Mouse (Mus musculus) ES-E14 (cell line): ENCODE results near the gene Kremen1. TPM values are rescaled to one million over a fixed set of nuclear protein-coding genes. Genes with fewer than 3 reads are reported as not detected.

ENCODE experiments used
- DNase-seq: peaks from one replicate; pipeline ENCODE4 v3.0.0-alpha.2; 2013; ENCODE audit warnings: low read depth, low spot score
- H3K27ac ChIP-seq: 2 replicates; pipeline ENCODE4 v1.5.1; 2012; ENCODE audit warnings: low read depth, mild to moderate bottlenecking, low read length, moderate library complexity, mixed read lengths; ENCODE audit not compliant: poor library complexity, insufficient read depth, severe bottlenecking
- H3K36me3 ChIP-seq: 2 replicates; pipeline ENCODE4 v1.6.1; 2012; ENCODE audit warnings: mild to moderate bottlenecking, low read length, moderate library complexity, mixed read lengths; ENCODE audit not compliant: control insufficient read depth, poor library complexity, insufficient read depth, severe bottlenecking
- H3K4me1 ChIP-seq, 2 experiments: fragments of 150-350 bp in 1 of 2; sonication (generic) in 1 of 2; 2 replicates each; pipeline ENCODE4 v1.6.1; 2012; ENCODE audit warnings: low read length in 2 of 2, mild to moderate bottlenecking in 1 of 2, mixed read lengths in 1 of 2; ENCODE audit not compliant: control insufficient read depth in 2 of 2, insufficient read depth in 2 of 2, poor library complexity in 1 of 2
- H3K4me3 ChIP-seq, 2 experiments: fragments of 150-350 bp in 1 of 2; sonication (generic) in 1 of 2; 2 replicates each; pipeline ENCODE4 v1.5.1; 2012; ENCODE audit warnings: low read length in 2 of 2, low read depth in 1 of 2, mild to moderate bottlenecking in 1 of 2, mixed read lengths in 1 of 2; ENCODE audit not compliant: insufficient read depth in 1 of 2, poor library complexity in 1 of 2, severe bottlenecking in 1 of 2
- H3K9ac ChIP-seq: 2 replicates; pipeline ENCODE4 v1.6.1; 2012; ENCODE audit warnings: low read depth, mild to moderate bottlenecking, low read length, mixed read lengths; ENCODE audit not compliant: poor library complexity, insufficient read depth, severe bottlenecking
- H3K9me3 ChIP-seq: fragments of 150-350 bp; sonication (generic); 2 replicates; pipeline ENCODE4 v1.6.1; 2012; ENCODE audit warnings: low read depth, mild to moderate bottlenecking, low read length; ENCODE audit not compliant: control insufficient read depth, insufficient read depth
- CHD2 ChIP-seq: IDR thresholded peaks from 2 replicates; pipeline ENCODE4 v1.6.1; 2014; ENCODE audit warnings: mild to moderate bottlenecking, low read depth, low read length, inconsistent platforms
- HCFC1 ChIP-seq: IDR thresholded peaks from 2 replicates; pipeline ENCODE4 v1.6.1; 2012; ENCODE audit warnings: low read length, inconsistent platforms, borderline replicate concordance; ENCODE audit not compliant: insufficient read depth
- MAFK ChIP-seq: IDR thresholded peaks from 2 replicates; pipeline ENCODE4 v1.6.1; 2014; ENCODE audit warnings: mild to moderate bottlenecking, low read depth, low read length, inconsistent platforms; ENCODE audit not compliant: insufficient read depth
- ZC3H11A ChIP-seq: IDR thresholded peaks from 2 replicates; pipeline ENCODE4 v1.6.1; 2012; ENCODE audit warnings: low read depth, mild to moderate bottlenecking, inconsistent platforms, low read length, borderline replicate concordance
- ZNF384 ChIP-seq: IDR thresholded peaks from 2 replicates; pipeline ENCODE4 v1.6.1; 2012; ENCODE audit warnings: low read depth, low read length, inconsistent platforms
- in situ Hi-C, 2 experiments: fragments of 600-800 bp; cut with MboI; formaldehyde crosslinking; loops; one replicate each; pipeline ENCODE4 v1.15.1; 2025; ENCODE audit warnings: low sequenced_read_pairs in 2 of 2, inconsistent platforms in 1 of 2; ENCODE audit not compliant: unreplicated experiment in 2 of 2
- total RNA-seq: library from RNA; depleted of rRNA; stranded (reverse); fragments of 300-350 nt; gene quantifications from 2 replicates; pipeline ENCODE4 v1.2.3, GENCODE M21; 2012

Gene Kremen1
- total RNA-seq, 1 experiment = 17.9 TPM

DNA sequence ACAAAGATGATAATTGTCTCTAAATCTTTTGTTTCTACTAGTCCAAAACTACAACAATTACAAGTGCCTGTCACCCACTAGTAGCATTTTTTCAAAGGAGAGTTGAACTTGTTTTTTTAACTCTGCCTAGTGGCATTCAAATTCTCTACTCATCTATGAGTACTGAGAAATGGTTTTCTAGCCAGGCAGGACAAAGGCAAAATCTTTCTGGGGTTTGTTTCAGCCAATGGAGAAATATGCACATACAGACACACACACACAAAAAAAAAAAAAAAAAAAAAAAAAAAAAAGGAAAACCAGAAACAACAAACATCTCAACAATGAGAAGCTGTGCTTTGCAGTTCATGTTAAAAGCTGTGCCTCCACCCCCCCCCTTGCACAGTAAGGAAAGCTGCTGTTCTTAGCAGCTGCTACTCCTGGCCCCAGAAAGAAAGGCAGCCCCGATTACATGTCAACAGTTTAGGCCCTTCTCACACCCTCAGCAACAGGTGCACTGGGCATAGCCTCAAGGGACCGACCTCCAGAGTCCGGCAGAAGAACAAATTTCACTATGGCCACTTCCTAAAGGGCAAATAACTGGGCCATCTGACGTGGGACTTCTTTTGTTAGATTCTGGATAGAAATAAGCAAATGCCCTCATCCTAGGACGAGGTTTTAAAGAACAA lies 16.1 kb upstream of the Kremen1 start:
- no peaks in the 10 kb centered on the region for H3K9me3 ChIP-seq
- H3K27ac ChIP-seq = no peak overlapping the region
- H3K36me3 ChIP-seq = peaks cover 23% of the 10 kb centered on the region
- no peak overlapping the region for H3K9ac ChIP-seq
- no peak overlapping the region for H3K4me3 ChIP-seq
- peaks cover 0 to under 1% of the 10 kb centered on the region in 2 experiments; a peak in 1 of 4 replicates for H3K4me1 ChIP-seq
- peak; percentile 86 for TF ChIP-seq ZNF384
- TF ChIP-seq CHD2 = no peak
- in situ Hi-C loops = loop anchor here in 1 of 2 experiments (25.0 kb wide), 1 partner anchor 185 kb away; no protein-coding TSS in a partner anchor
- DNase-seq = no peak

- no peak overlapping the region for H3K4me3 ChIP-seq
- peaks cover 5% of the 10 kb centered on the region; the same call in 1 of the 2 replicates for H3K36me3 ChIP-seq
- no peak overlapping the region for H3K9ac ChIP-seq
- no peak overlapping the region for H3K27ac ChIP-seq
- DNase-seq = no peak
- TF ChIP-seq MAFK (no peak), CHD2 (no peak), HCFC1 (no peak), ZC3H11A (no peak), ZNF384 (no peak)
- no peaks in the 10 kb centered on the region for H3K9me3 ChIP-seq
- in situ Hi-C loops = loop anchor here in 1 of 2 experiments (25.0 kb wide), 1 partner anchor 187 kb away; no protein-coding TSS in a partner anchor
- H3K4me1 ChIP-seq = peaks cover 11 to 12% of the 10 kb centered on the region in 2 experiments
Observed at GRCm38 (mm10) chr11:5275216-5275615, 13.9 kb upstream of the Kremen1 start.

DNA sequence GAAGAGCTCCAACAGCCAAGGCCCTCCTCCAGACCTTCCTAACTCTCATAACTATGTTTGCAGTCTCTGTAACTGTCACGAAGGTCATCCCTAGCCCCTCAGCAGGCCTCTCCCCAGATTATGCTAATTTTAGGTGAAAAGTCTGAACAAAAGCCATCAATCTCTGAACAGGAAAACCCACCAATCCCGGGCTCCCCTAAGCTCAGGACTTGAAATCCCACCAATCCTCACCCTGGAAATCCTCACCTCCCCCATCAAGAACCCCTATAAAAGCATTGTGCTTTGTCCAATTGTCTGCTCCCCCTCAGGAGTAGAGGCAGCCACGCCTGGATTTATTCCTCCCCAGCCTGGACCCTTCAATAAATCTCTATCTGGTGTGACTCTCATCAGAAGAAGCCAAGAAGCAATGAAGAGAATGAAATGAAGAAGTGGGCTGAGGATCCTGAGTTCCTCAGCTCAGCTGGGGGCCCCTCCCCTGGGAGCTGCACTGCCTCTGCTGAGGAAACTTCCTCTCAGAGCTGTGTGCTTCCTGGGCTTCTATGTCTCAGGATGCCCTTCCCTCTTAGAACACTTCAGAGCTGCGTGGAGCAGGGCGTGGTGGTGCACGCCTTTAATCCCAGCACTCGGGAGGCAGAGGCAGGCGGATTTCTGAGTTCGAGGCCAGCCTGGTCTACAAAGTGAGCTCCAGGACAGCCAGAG lies 11.3 kb upstream of the Kremen1 start:
- Histone ChIP-seq H3K27ac (no peak overlapping the region), H3K4me3 (no peak overlapping the region), H3K9ac (no peak overlapping the region), H3K9me3 (no peaks in the 10 kb centered on the region), H3K36me3 (no peaks in the 10 kb centered on the region), H3K4me1 (peaks cover 15 to 16% of the 10 kb centered on the region in 2 experiments)
- in situ Hi-C loops = no loop called here
- DNase-seq = no peak
- no peak for TF ChIP-seq HCFC1
- no peak for TF ChIP-seq CHD2
- no peak for TF ChIP-seq MAFK
- no peak for TF ChIP-seq ZC3H11A

- peaks cover 15 to 16% of the 10 kb centered on the region in 2 experiments for H3K4me1 ChIP-seq
- no peak overlapping the region for H3K9ac ChIP-seq
- no peak overlapping the region for H3K4me3 ChIP-seq
- no peaks in the 10 kb centered on the region for H3K9me3 ChIP-seq
- DNase-seq = no peak
- no peaks in the 10 kb centered on the region for H3K36me3 ChIP-seq
- in situ Hi-C loops = no loop called here
- no peak overlapping the region for H3K27ac ChIP-seq
- no peak for TF ChIP-seq HCFC1
- no peak for TF ChIP-seq ZNF384
- no peak for TF ChIP-seq ZC3H11A
- TF ChIP-seq MAFK = no peak
- TF ChIP-seq CHD2 = no peak
Observed at GRCm38 (mm10) chr11:5272066-5272360, 10.7 kb upstream of the Kremen1 start.
